Mouse (Mus musculus) liver, embryonic 14.5 days (tissue): ENCODE measurements at regions not wholly inside any gene's neighbourhood (a gene's known extent, or its start where the extent isn't known, plus 50 kb on each side); places are given as distances from the start of the nearest gene placed in this dataset.

Experiments used
- ATAC-seq: fragments of 200-750 bp; cut with Nextera tagmentation; 2 replicates; pipeline ENCODE4 v1.8.0; 2017; ENCODE audit warnings: moderate number of reproducible peaks, mild to moderate bottlenecking, moderate library complexity; ENCODE audit not compliant: insufficient read depth
- DNase-seq, 3 experiments: peaks; one replicate each; pipeline ENCODE4 v3.0.0-alpha.2; 2012 to 2013; ENCODE audit warnings: low read depth in 3 of 3, low spot score in 3 of 3
- H3K27ac ChIP-seq: fragments of 300-500 bp; sonication (generic); 2 replicates; pipeline ENCODE4 v1.5.1; 2014; ENCODE audit warnings: moderate library complexity, mild to moderate bottlenecking, control low read depth, inconsistent platforms
- H3K27me3 ChIP-seq: fragments of 300-500 bp; sonication (generic); 2 replicates; pipeline ENCODE4 v1.6.1; 2014; ENCODE audit warnings: mild to moderate bottlenecking, low read length, moderate library complexity; ENCODE audit not compliant: control insufficient read depth, insufficient read depth
- H3K36me3 ChIP-seq: fragments of 300-500 bp; sonication (generic); replicated peaks from 2 replicates; pipeline ENCODE4 v1.6.1; 2014; ENCODE audit warnings: low read depth; ENCODE audit not compliant: control insufficient read depth, insufficient read depth
- H3K4me1 ChIP-seq, 2 experiments: fragments of 200-500 bp in 1 of 2; fragments of 300-500 bp in 1 of 2; sonication (generic) in 1 of 2; replicated peaks; 2 replicates each; pipeline ENCODE4 v1.6.1; 2012 to 2014; ENCODE audit warnings: antibody characterized with exemption in 1 of 2, inconsistent platforms in 1 of 2, low read length in 1 of 2; ENCODE audit not compliant: control insufficient read depth in 2 of 2, insufficient read depth in 2 of 2
- H3K4me2 ChIP-seq: fragments of 300-500 bp; sonication (generic); 2 replicates; pipeline ENCODE4 v1.6.1; 2014; ENCODE audit warnings: low read depth, mild to moderate bottlenecking, control low read depth, moderate library complexity
- H3K4me3 ChIP-seq, 2 experiments: fragments of 200-500 bp in 1 of 2; fragments of 300-500 bp in 1 of 2; sonication (generic) in 1 of 2; 2 replicates each; pipeline ENCODE4 v1.5.1; 2012 to 2014; ENCODE audit warnings: low read depth in 2 of 2, low read length in 2 of 2, mild to moderate bottlenecking in 2 of 2, control low read depth in 1 of 2, inconsistent platforms in 1 of 2, moderate library complexity in 1 of 2; ENCODE audit not compliant: insufficient read depth in 1 of 2
- H3K9ac ChIP-seq: fragments of 300-500 bp; sonication (generic); replicated peaks from 2 replicates; pipeline ENCODE4 v1.6.1; 2014; ENCODE audit warnings: mild to moderate bottlenecking, control low read depth, moderate library complexity
- H3K9me3 ChIP-seq: fragments of 300-500 bp; sonication (generic); 2 replicates; pipeline ENCODE4 v1.6.1; 2016; ENCODE audit warnings: low read length, mixed read lengths; ENCODE audit not compliant: control insufficient read depth
- CTCF ChIP-seq: IDR thresholded peaks from 2 replicates; pipeline ENCODE4 v1.5.1; 2016; ENCODE audit warnings: antibody characterized with exemption, low read depth, control low read depth
- EP300 ChIP-seq: IDR thresholded peaks from 2 replicates; pipeline ENCODE4 v1.6.1; 2016; ENCODE audit warnings: antibody characterized with exemption, low read depth
- WGBS: fragments of 180-500 bp; shearing (Covaris S2); extraction: QIAGEN DNeasy Blood & Tissue Kit; methylation state at CpG from one replicate; pipeline ENCODE4 v1.1.7; 2014; ENCODE audit not compliant: insufficient replicate concordance; 5-methylcytosine and 5-hydroxymethylcytosine counted together

DNA sequence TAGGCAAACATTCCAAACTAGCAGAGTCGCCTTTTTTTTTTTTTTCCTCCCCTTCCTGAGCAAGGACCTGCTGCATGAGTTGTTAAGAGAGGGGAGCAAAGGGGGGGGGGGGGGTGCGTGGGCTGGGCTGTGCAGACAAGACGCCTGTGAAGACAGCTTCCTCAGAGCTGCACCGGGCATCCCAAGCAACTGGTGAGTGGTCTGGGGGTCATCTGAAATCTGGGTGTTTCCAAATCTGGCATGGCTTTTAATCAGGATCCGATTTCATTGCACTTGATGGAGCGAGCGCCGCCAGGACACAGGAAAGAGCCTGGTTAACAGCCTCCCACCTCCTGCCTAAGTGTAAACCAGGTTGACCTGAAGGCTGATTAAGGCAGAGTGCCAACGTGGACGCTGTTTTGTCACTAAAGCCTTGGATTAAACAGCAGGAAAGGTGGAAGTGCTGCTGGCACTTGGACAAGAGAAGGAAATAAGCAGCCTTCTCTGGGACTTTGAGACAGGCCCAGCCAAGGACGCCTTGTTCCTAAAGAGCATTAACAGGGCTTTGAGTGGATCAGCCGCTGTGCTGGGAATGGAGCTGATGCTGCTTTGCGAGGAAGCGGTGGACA, 622.3 kb upstream of the Tenm3 start:
- Histone ChIP-seq H3K36me3 (no peaks in the 10 kb centered on the region), H3K9me3 (no peaks in the 10 kb centered on the region), H3K4me2 (no peak overlapping the region), H3K27me3 (no peaks in the 10 kb centered on the region), H3K27ac (no peak overlapping the region), H3K4me3 (no peak overlapping the region), H3K9ac (no peak overlapping the region), H3K4me1 (no peaks in the 10 kb centered on the region)
- DNase-seq (no peak), ATAC-seq (no peak)
- no peak for TF ChIP-seq CTCF
- TF ChIP-seq EP300 = no peak
- WGBS = 32% methylated on average over 13 of the region's 14 CpGs

GRCm38 (mm10) chr8:49465070-49465469, 621.3 kb upstream of the Tenm3 start:
- Histone ChIP-seq H3K4me3 (no peak overlapping the region), H3K9ac (no peak overlapping the region), H3K27ac (no peak overlapping the region), H3K4me2 (no peak overlapping the region), H3K27me3 (no peaks in the 10 kb centered on the region), H3K4me1 (no peaks in the 10 kb centered on the region), H3K36me3 (no peaks in the 10 kb centered on the region), H3K9me3 (no peaks in the 10 kb centered on the region)
- no peak for ATAC-seq
- TF ChIP-seq EP300 (no peak), CTCF (no peak)
- no peak for DNase-seq
- WGBS = 56% methylated on average over 7 of the region's 7 CpGs

GRCm38 (mm10) chr8:49462602-49463001, 618.9 kb upstream of the Tenm3 start:
- Histone ChIP-seq H3K36me3 (no peaks in the 10 kb centered on the region), H3K4me3 (no peak overlapping the region), H3K27ac (no peak overlapping the region), H3K27me3 (no peaks in the 10 kb centered on the region), H3K9ac (no peak overlapping the region), H3K9me3 (no peaks in the 10 kb centered on the region), H3K4me1 (no peaks in the 10 kb centered on the region), H3K4me2 (no peak overlapping the region)
- 68% methylated on average over 8 of the region's 8 CpGs for WGBS
- DNase-seq (no peak), ATAC-seq (no peak)
- TF ChIP-seq EP300 = no peak
- no peak for TF ChIP-seq CTCF

DNA sequence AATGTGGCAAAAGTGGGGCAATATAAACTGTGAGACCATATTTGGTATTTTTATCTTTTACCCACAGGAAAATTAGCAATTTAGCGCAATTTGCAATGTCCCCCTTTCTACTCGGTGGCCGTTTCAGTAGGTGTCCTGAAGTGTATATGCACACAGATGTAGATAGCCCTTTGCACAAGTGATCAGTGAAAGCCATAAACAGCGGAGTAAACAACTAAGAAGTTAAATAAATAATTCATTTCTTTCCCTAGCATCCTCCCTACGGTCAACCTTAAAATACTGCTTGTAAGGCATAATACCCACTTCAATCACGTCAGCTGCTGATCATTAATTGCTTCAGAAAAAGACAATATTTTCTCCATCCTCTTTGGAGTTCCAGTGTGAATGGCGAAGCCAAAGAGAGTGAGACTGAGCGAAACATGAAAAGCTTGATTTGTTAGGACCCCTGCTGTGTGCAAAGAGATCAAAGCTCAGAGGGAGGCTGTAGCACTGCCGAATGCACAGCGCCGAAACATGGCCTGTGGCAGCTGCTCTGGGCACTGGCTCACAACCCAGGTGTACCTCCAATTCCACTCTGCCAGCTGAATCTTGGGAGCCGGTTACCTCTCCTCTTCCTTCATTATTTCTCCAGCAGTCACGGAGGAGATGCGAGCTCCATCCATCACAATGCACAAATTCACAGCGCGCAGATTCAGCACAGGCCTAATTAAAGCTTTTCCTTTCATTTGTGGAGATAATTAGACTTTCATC, 618.1 kb upstream of the Tenm3 start:
- Histone ChIP-seq H3K4me2 (no peak overlapping the region), H3K27me3 (no peaks in the 10 kb centered on the region), H3K36me3 (no peaks in the 10 kb centered on the region), H3K27ac (no peak overlapping the region), H3K9ac (no peak overlapping the region), H3K4me3 (no peak overlapping the region), H3K9me3 (no peaks in the 10 kb centered on the region), H3K4me1 (no peaks in the 10 kb centered on the region)
- ATAC-seq (no peak), DNase-seq (no peak)
- TF ChIP-seq CTCF = no peak
- no peak for TF ChIP-seq EP300
- 50% methylated on average over 16 of the region's 16 CpGs for WGBS

- Histone ChIP-seq H3K9me3 (no peaks in the 10 kb centered on the region), H3K4me3 (no peak overlapping the region), H3K27ac (no peak overlapping the region), H3K4me1 (no peaks in the 10 kb centered on the region), H3K4me2 (no peak overlapping the region), H3K9ac (no peak overlapping the region), H3K36me3 (no peaks in the 10 kb centered on the region), H3K27me3 (no peaks in the 10 kb centered on the region)
- DNase-seq (no peak), ATAC-seq (no peak)
- 55% methylated on average over 5 of the region's 5 CpGs for WGBS
- TF ChIP-seq CTCF (no peak), EP300 (no peak)
Observed at GRCm38 (mm10) chr8:49445444-49445843, 601.7 kb upstream of the Tenm3 start.
